Mouse (Mus musculus): ENCODE results near the gene Zfp13.
"Not testable (repeated sequence)": the region's sequence is repeated elsewhere in the genome, so short reads cannot be mapped to it uniquely, and the experiment has no call there.

Zfp13 gene

GRCm38 (mm10) chr17:23598582-23599552 is at the start of gene Zfp13:
Zfp13 (minus strand) TSS chr17:23599487.
- DNase-seq, result peak; percentile 92 to 98

DNA sequence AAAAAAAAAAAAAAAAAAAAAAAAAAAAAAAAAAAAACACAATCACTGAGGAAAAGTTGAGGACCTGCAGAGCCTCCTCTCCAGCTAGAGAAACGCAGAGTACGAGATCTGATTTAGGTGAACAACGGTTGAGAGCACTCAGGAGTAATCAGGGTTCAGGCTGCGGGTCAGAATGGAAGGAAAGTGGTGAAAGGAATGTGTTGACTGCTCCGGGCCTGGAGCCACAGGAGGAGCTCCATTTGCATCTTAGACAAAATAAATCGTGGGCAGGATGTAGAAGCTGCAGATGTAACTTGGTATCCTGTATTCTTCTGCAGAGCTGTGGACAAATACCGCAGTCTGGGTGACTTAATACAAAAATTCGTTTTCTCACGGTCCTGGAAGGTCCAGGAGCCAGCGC is 46.6 kb upstream of the Zfp13 start:
- DNase-seq, result no peak

GRCm38 (mm10) chr17:23644613-23645495 is 45.6 kb upstream of the Zfp13 start, which contains the start of gene Mmp25:
Mmp25 (minus strand) TSS chr17:23645277.
- DNase-seq, result no peak

GRCm38 (mm10) chr17:23631241-23631640 is 32.0 kb upstream of the Zfp13 start:
- DNase-seq, result no peak

- DNase-seq, result peak; percentile 52 to 53
Measured at GRCm38 (mm10) chr17:23630195-23631020, 31.1 kb upstream of the Zfp13 start.

- no peak for DNase-seq
Measured at GRCm38 (mm10) chr17:23627813-23628212, 28.5 kb upstream of the Zfp13 start.

DNA sequence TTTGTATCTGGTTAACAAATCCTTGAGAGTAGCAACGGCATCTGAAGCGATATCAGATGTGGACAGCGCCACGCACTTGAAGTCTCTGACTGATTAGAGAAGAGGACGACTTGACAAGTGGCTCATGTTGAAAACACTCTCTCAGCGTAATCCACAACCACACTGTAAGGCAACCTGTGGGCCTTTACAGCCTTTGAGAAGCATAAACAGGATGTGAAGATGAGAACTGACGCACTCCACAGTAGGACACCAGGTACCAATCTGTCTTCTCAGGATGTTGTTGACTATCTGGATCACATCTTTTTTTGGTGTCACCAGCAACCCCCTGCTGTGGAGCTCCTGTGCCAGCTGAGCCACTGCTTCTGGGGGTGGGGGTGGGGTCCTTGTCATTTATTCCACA is 21.1 kb upstream of the Zfp13 start:
- no peak for DNase-seq

- peak in 1 of 2 experiments; percentile 20 for DNase-seq
Measured at GRCm38 (mm10) chr17:23617087-23617486, 17.8 kb upstream of the Zfp13 start.

DNA sequence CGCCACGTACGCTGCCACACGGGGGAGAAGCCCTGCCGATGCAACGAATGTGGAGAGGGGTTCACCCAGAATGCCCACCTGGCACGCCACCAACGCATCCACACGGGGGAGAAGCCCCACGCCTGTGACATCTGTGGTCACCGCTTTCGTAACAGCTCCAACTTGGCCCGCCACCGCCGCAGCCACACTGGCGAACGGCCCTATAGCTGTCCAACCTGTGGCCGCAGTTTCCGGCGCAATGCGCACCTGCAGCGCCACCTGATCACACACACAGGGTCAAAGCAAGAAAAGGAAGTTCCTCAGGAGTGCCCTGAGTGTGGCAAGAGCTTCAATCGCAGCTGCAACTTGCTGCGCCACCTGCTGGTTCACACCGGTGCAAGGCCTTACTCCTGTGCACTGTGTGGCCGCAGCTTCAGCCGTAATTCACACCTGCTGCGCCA is 11.1 kb upstream of the Zfp13 start:
- peak; percentile 79 to 88 for DNase-seq

- DNase-seq, result peak in 1 of 2 experiments; percentile 14
Measured at GRCm38 (mm10) chr17:23609612-23610011, 10.3 kb upstream of the Zfp13 start.

DNA sequence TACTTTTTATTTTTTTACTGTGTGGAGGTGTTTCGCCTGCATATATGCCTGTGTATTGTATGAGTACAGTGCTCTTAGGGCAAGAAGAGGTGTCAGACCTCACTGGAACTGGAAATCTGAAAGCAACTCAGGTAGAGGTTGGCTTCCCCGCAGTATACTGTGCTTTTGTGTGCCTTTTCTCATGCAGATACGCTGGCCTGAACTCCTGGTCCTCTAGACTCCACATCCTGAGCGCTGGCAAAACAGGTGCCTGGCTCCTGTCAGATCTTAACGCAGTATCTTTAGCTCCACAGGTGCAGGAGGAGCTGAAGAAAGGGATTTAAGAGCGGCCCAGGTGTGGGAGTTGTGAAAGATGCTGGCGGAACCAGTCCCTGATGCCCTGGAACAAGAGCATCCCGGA is 5.9 kb upstream of the Zfp13 start:
- no peak for DNase-seq

- no peak for DNase-seq
Measured at GRCm38 (mm10) chr17:23604394-23604793, 5.1 kb upstream of the Zfp13 start.

- no peak for DNase-seq
Measured at GRCm38 (mm10) chr17:23603542-23603941, 4.3 kb upstream of the Zfp13 start.

DNA sequence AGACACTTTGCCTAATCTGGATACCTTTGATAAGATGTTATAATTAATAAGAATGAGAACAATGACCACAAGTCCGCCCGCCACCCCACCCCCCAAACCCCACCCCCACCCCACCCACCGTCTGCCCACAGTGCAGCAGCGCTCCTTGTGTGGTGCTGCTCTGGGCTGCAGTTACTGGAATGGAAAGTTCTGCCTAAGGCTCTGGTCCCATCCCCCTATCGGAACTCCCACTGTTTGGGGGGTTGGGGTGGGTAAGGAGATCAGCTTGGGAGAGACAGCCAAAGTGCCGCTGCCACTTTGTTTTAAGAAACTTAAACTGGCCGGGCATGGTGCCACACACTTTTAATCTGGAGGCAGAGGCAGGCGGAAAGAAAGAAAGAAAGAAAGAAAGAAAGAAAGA is 3.8 kb upstream of the Zfp13 start:
- DNase-seq, result no peak

GRCm38 (mm10) chr17:23601836-23602585 is 2.7 kb upstream of the Zfp13 start:
- no peak for DNase-seq

DNA sequence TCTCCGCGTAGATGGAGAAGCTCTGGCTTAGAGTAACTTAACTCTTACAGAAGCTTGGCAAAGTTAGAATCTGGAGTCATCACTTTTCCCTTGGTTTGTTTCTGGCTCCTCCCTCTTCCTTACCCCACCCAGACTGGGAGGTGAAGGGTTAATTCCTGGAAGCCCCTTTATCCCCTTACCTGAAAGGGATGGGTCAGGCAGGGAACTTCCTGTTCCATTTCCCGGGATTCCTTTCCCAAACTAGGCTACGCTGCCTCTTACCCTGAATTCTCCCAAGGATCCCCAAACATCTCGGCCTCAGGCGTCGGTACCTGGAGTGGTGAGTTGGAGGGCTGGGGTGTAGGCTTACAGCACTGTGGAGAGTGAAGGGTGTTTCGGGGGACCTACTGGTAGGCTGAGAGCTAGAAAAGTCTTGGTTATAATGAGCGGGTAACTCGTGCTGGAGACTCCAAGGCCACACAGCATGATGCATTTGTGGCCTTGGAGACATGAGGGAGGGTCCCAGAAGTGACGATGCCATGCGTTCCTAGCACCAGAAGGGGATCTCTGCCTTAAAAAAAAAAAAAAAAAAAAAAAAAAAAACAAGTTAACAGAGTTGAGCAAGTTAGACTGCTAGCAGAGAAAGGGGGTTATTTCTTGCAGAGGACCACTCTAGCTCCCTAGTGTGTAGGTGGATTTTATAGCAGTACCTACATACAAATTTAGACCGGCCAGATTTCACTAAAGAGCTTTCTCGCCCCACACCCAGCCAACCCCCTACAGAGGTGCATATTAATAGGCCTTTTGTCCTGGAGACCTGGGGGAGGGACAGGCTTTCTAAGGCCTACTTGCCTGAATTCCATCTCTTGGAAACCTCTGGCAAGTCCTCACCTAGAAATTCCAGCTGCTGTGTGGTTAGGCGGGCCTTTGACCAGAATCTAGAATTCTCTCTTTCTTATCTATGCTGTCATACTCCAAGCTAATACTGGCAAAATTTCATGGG is 1.6 kb upstream of the Zfp13 start, which contains the start of gene Zscan10:
TSS of gene Zscan10 (plus strand) at position 216 of the 982 bp plus-strand sequence.
- no peak for DNase-seq

DNA sequence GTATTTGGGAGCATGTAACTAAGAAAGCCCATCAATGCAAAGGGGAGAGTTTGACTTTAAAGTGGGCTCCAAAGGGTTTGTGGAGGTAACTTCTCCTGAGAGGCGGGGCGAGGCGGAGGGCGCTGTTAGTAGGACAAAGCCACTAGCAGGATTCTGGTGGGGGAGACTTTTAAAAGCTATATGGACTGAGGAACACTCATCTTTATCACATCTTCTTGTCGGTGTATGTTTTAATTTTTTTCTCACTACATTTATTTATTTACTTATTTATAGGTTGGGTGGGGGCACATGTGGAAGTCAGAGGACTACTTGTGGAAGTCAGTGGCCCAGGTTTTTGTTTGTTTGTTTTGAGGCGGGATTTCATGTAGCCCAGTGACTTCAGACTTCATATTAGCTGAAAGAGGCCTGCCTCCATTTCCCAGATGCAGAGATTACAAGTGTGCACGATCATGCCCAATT is 347 bp upstream of the Zfp13 start:
- DNase-seq, result no peak

GRCm38 (mm10) chr17:23595139-23595538 is 4.1 kb downstream of the Zfp13 start:
- DNase-seq, result not testable (repeated sequence)

- DNase-seq, result no peak
Measured at GRCm38 (mm10) chr17:23592926-23593300, 6.4 kb downstream of the Zfp13 start.

All from thymus, adult 18-20 months (tissue).